Mouse (Mus musculus) neural tube, embryonic 14.5 days (tissue): ENCODE results near the gene Prop1. TPM values are rescaled to one million over a fixed set of nuclear protein-coding genes. Genes with fewer than 3 reads are reported as not detected.

Experiments used
- ATAC-seq: fragments of 200-750 bp; cut with Nextera tagmentation; 2 replicates; pipeline ENCODE4 v1.8.0; 2017; ENCODE audit warnings: low read depth, mild to moderate bottlenecking, moderate TSS enrichment, moderate library complexity
- H3K27ac ChIP-seq: fragments of 300-500 bp; sonication (generic); 2 replicates; pipeline ENCODE4 v1.5.1; 2014; ENCODE audit warnings: low read depth, mild to moderate bottlenecking, control low read depth, low read length, moderate library complexity, mixed read lengths
- H3K27me3 ChIP-seq: fragments of 300-500 bp; sonication (generic); 2 replicates; pipeline ENCODE4 v1.6.1; 2014; ENCODE audit warnings: low read length; ENCODE audit not compliant: control insufficient read depth, insufficient read depth
- H3K36me3 ChIP-seq: fragments of 300-500 bp; sonication (generic); 2 replicates; pipeline ENCODE4 v1.6.1; 2014; ENCODE audit warnings: low read length, mixed read lengths; ENCODE audit not compliant: control insufficient read depth, insufficient read depth
- H3K4me1 ChIP-seq: fragments of 300-500 bp; sonication (generic); 2 replicates; pipeline ENCODE4 v1.6.1; 2014; ENCODE audit warnings: low read length; ENCODE audit not compliant: control insufficient read depth, insufficient read depth
- H3K4me2 ChIP-seq: fragments of 300-500 bp; sonication (generic); 2 replicates; pipeline ENCODE4 v1.6.1; 2014; ENCODE audit warnings: mild to moderate bottlenecking, low read depth, low read length, control low read depth
- H3K4me3 ChIP-seq: fragments of 300-500 bp; sonication (generic); 2 replicates; pipeline ENCODE4 v1.5.1; 2014; ENCODE audit warnings: low read depth, low read length, control low read depth, mixed read lengths
- H3K9ac ChIP-seq: fragments of 300-500 bp; sonication (generic); replicated peaks from 2 replicates; pipeline ENCODE4 v1.6.1; 2014; ENCODE audit warnings: low read depth, mild to moderate bottlenecking, control low read depth, low read length, mixed read lengths
- H3K9me3 ChIP-seq: fragments of 300-500 bp; sonication (generic); 2 replicates; pipeline ENCODE4 v1.6.1; 2016; ENCODE audit warnings: low read length; ENCODE audit not compliant: control insufficient read depth
- WGBS: fragments of 180-500 bp; shearing (Covaris S2); extraction: QIAGEN DNeasy Blood & Tissue Kit; methylation state at CpG from one replicate; pipeline ENCODE4 v1.1.7; 2014; 5-methylcytosine and 5-hydroxymethylcytosine counted together
- polyA plus RNA-seq: library from polyadenylated mRNA; unstranded; fragments of >200 nt; fragmentation: Nextera tagmentation; extraction: Ambion mirVana; gene quantifications from 2 replicates; pipeline ENCODE4 v1.2.1, GENCODE M21; 2014

Prop1 gene
- not detected in 2 replicates for polyA plus RNA-seq

DNA sequence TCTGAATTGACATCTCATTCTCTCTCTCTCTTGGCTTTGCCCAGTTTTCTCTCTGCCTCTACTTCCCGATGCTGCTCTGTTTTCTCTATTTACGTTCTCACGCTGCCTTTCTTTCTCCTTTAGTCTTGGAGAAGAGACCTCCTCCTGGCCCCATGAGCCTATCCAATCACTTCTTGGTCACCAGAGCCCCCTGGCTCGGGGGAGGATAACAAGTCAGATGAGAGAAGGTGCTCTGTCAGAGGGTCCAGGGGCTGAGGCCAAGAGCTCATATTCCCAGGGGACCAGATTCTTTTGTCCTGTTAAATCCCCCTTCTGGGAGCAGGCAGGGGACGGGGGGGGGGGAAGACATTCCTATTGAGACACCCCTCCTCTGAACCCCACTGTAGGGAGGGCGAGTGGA is at the start of gene Prop1:
Gene Prop1, minus strand, starts transcription at position 101 of the 400 bp plus-strand sequence.
- ATAC-seq: no peak
- Histone ChIP-seq H3K4me3 (no peak within 1 kb of the TSS), H3K9ac (no peak within 1 kb of the TSS), H3K9me3 (no peaks in the 10 kb centered on the region), H3K36me3 (no peaks in the 10 kb centered on the region), H3K4me1 (no peaks in the 10 kb centered on the region), H3K27me3 (no peaks in the 10 kb centered on the region), H3K27ac (no peak within 1 kb of the TSS), H3K4me2 (no peak within 1 kb of the TSS)
- WGBS: 68% methylated on average over 6 of the region's 6 CpGs

GRCm38 (mm10) chr11:51003296-51003695 is 49.7 kb upstream of the Prop1 start, which contains the start of gene Olfr51:
Gene Olfr51 (plus strand): TSS chr11:51003596.
- Histone ChIP-seq H3K27me3 (no peaks in the 10 kb centered on the region), H3K4me3 (no peak within 1 kb of the TSS), H3K27ac (no peak within 1 kb of the TSS), H3K4me1 (no peaks in the 10 kb centered on the region), H3K9ac (no peak within 1 kb of the TSS), H3K9me3 (no peaks in the 10 kb centered on the region), H3K36me3 (no peaks in the 10 kb centered on the region), H3K4me2 (no peak within 1 kb of the TSS)
- 84% methylated on average over 5 of the region's 5 CpGs for WGBS
- no peak for ATAC-seq

DNA sequence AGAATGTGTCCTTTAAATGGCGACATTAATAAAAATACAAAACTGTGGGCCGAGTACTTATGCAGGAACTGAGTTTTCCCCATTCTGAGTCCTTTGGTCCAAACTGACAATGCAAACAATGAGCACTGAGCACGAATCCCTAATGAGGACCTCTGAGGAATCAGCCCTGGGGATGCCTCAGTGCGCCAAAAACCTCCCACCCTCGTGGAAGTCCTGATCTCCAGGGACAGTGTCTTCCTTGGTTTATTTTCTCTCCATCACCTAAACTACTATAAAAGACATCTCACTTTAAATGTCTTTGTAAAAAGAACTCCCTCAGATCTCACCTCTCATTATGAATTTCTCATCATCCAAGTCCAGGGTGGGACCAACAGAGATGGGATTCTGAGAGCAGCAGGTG is 28.1 kb upstream of the Prop1 start, which contains the start of gene Olfr1377:
Gene Olfr1377, plus strand, starts transcription at position 301 of the 400 bp plus-strand sequence.
- H3K4me2 ChIP-seq: no peak within 1 kb of the TSS
- no peaks in the 10 kb centered on the region for H3K4me1 ChIP-seq
- H3K9me3 ChIP-seq: no peaks in the 10 kb centered on the region; the same call in 1 of the 2 replicates
- ATAC-seq: no peak
- no peak within 1 kb of the TSS for H3K27ac ChIP-seq
- H3K27me3 ChIP-seq: no peaks in the 10 kb centered on the region
- H3K36me3 ChIP-seq: no peaks in the 10 kb centered on the region
- H3K9ac ChIP-seq: no peak within 1 kb of the TSS
- 66% methylated on average over 5 of the region's 5 CpGs for WGBS
- no peak within 1 kb of the TSS for H3K4me3 ChIP-seq

DNA sequence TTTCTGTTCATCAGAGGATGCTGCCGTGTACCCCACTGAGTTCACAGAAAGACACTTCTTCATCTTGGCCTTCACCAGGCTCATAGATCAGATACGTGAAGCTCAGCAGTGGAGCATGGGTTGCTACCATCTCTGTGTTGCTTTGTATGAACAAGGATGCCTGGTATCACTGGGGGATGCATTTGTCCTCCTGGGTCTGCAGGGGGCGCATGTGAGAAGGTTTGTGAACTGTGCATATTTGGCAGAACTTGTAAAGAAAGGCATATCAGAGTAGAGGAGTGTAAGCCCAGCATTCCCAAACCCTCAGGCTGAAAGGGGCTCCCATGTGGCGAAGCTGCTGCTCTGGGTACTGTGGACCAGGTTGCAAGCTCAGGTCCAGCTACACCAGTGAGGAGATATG is 23.7 kb upstream of the Prop1 start:
- H3K9me3 ChIP-seq: no peaks in the 10 kb centered on the region
- H3K36me3 ChIP-seq: no peaks in the 10 kb centered on the region
- no peaks in the 10 kb centered on the region for H3K27me3 ChIP-seq
- no peak overlapping the region for H3K4me3 ChIP-seq
- H3K4me2 ChIP-seq: no peak overlapping the region
- WGBS: 70% methylated on average over 4 of the region's 4 CpGs
- H3K9ac ChIP-seq: no peak overlapping the region
- no peak for ATAC-seq
- H3K4me1 ChIP-seq: no peaks in the 10 kb centered on the region
- no peak overlapping the region for H3K27ac ChIP-seq

- Histone ChIP-seq H3K4me1 (no peaks in the 10 kb centered on the region), H3K4me3 (no peak within 1 kb of the TSS), H3K36me3 (no peaks in the 10 kb centered on the region), H3K4me2 (no peak within 1 kb of the TSS), H3K9me3 (no peaks in the 10 kb centered on the region), H3K27ac (no peak within 1 kb of the TSS), H3K27me3 (no peaks in the 10 kb centered on the region), H3K9ac (no peak within 1 kb of the TSS)
- ATAC-seq: no peak
- WGBS: 87% methylated on average over 11 of the region's 11 CpGs
Observed at GRCm38 (mm10) chr11:50966230-50966629, 12.7 kb upstream of the Prop1 start, which contains the start of gene Olfr1378. Gene Olfr1378 (plus strand): TSS chr11:50966530.

DNA sequence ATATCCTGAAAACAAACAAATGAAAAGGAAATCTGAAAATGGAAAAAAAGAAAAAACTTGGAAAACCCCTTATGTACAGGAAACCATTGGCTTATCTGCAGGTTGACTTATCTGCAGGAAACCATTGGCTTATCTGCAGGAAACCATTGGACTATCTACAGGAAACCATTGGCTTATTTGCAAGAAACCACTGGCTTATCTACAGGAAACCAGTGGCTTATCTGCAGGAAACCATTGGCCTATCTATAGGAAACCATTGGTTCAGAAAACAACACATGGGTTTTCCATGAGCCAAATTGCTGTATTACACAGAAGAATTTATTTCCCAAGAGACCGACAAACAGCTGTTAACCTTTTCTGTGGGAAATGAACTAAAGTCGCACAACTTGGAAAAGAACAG is 11.3 kb upstream of the Prop1 start:
- ATAC-seq: no peak

GRCm38 (mm10) chr11:50952290-50952689 is 1.3 kb downstream of the Prop1 start:
- no peak for ATAC-seq
- Histone ChIP-seq H3K9ac (no peak overlapping the region), H3K4me2 (no peak overlapping the region), H3K36me3 (no peaks in the 10 kb centered on the region), H3K9me3 (no peaks in the 10 kb centered on the region), H3K27ac (no peak overlapping the region), H3K4me1 (no peaks in the 10 kb centered on the region), H3K27me3 (no peaks in the 10 kb centered on the region), H3K4me3 (no peak overlapping the region)
- WGBS: 82% methylated on average over 14 of the region's 14 CpGs

More for the DNA sequence above, 11.3 kb upstream of the Prop1 start:
- H3K9ac ChIP-seq: no peak overlapping the region
- no peaks in the 10 kb centered on the region for H3K4me1 ChIP-seq
- WGBS: 79% methylated on average over 2 of the region's 2 CpGs
- H3K27me3 ChIP-seq: no peaks in the 10 kb centered on the region
- H3K9me3 ChIP-seq: no peaks in the 10 kb centered on the region
- H3K27ac ChIP-seq: no peak overlapping the region
- no peaks in the 10 kb centered on the region for H3K36me3 ChIP-seq
- no peak overlapping the region for H3K4me3 ChIP-seq
- no peak overlapping the region for H3K4me2 ChIP-seq

DNA sequence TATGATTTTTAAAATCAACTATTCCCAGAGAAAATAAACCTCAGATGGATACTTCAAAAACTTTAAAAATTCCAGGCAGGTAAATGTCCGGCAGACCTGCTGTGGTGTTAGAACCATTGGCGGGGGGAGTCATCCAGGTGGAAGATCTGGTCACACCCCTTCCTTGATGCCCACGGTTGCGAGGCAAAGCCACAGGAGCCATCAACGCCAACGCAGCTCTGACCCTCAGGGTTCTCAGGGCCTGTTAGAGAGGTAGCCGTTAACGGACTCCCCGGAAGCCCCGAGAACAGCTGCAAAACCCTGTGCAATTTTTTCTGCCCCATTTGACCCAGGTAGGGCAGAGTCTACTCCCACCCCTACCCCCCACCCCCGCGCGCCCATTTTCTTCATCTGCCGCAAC is 10.1 kb downstream of the Prop1 start, which contains the start of gene 4933414I15Rik:
Gene 4933414I15Rik, minus strand, starts transcription at position 260 of the 400 bp plus-strand sequence.
- H3K4me1 ChIP-seq: no peaks in the 10 kb centered on the region
- no peak within 1 kb of the TSS for H3K4me3 ChIP-seq
- no peaks in the 10 kb centered on the region for H3K36me3 ChIP-seq
- no peak within 1 kb of the TSS for H3K9ac ChIP-seq
- H3K4me2 ChIP-seq: no peak within 1 kb of the TSS
- H3K9me3 ChIP-seq: no peaks in the 10 kb centered on the region
- H3K27ac ChIP-seq: no peak within 1 kb of the TSS
- 83% methylated on average over 14 of the region's 14 CpGs for WGBS
- no peaks in the 10 kb centered on the region for H3K27me3 ChIP-seq
- no peak for ATAC-seq

DNA sequence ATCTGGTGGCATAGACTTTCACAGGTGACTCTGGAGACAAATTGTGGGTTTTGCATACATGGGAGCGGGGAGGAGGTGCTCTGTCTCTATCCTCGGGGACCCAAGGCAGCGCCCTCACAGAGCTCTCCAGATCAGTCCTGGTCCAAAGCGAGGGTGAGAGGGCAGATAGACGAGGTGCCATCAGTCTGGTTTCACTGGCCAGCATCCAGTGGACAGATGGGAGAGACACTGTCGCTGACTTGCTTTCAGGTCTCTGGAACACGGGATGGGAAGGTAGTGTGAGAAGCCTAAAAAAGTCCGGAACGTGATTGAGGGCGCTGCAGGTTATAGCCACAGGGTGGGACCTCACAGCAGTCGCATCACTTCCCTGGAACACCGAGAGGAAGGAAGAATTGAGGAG is 11.2 kb downstream of the Prop1 start:
- no peaks in the 10 kb centered on the region for H3K36me3 ChIP-seq
- no peaks in the 10 kb centered on the region for H3K9me3 ChIP-seq
- H3K4me3 ChIP-seq: no peak overlapping the region
- no peaks in the 10 kb centered on the region for H3K27me3 ChIP-seq
- H3K4me1 ChIP-seq: no peaks in the 10 kb centered on the region
- no peak for ATAC-seq
- no peak overlapping the region for H3K27ac ChIP-seq
- H3K4me2 ChIP-seq: no peak overlapping the region
- H3K9ac ChIP-seq: no peak overlapping the region
- WGBS: 77% methylated on average over 12 of the region's 12 CpGs
